ENCODE assay signal across 15 mouse cellular contexts in genomic region chr3:88212356-88212755, GRCm38 (mm10). TPM values are rescaled to one million over a fixed set of nuclear protein-coding genes. Genes with fewer than 3 reads are reported as not detected.
A peak's percentile ranks its signal among the peaks of the same experiment; 100 is the strongest.
DNase-seq lines count a peak whose midpoint lies in the region; ATAC-seq and TF ChIP-seq lines count a peak whose summit lies in the region.
"Had no signal": no experiment of that assay in that cellular context is flagged by ENCODE, and none has a peak within 500 bp of the region (broad histone marks: within the 10 kb centered on the region; RNA-seq: fewer than 3 reads in every experiment).

No protein-coding gene starts in this region.

- 3% methylated on average over 1 of the region's 1 CpGs for WGBS in forebrain, embryonic 12.5 days
- 6% methylated on average over 1 of the region's 1 CpGs for WGBS in hindbrain, embryonic 13.5 days
- WGBS in midbrain, embryonic 14.5 days: 15% methylated on average over 1 of the region's 1 CpGs

- peak overlapping the region; percentile 71 for H3K4me3 ChIP-seq in forebrain, embryonic 12.5 days (replicated peaks)
- peak overlapping the region; percentile 75 for H3K4me3 ChIP-seq in hindbrain, embryonic 13.5 days
- H3K4me3 ChIP-seq in midbrain, embryonic 14.5 days (replicated peaks; ENCODE audit: low read depth, low read length): peak overlapping the region; percentile 55

- H3K4me2 ChIP-seq in forebrain, embryonic 12.5 days: peak overlapping the region; percentile 88
- peak overlapping the region; percentile 86 for H3K4me2 ChIP-seq in hindbrain, embryonic 13.5 days
- peak overlapping the region; percentile 59 for H3K4me2 ChIP-seq in midbrain, embryonic 14.5 days (ENCODE audit: low read length)
- H3K4me2 ChIP-seq: heart, embryonic 11.5 days had no signal

- DNase-seq in brain, embryonic 14.5 days (ENCODE audit: low read depth): peak; percentile 54
- DNase-seq in midbrain, embryonic 14.5 days: no peak
- DNase-seq in lung, adult 18-20 months: no peak
- no peak for DNase-seq in ovary, postnatal 36 days (ENCODE audit: low spot score)
- DNase-seq in retina, embryonic 14.5 days (ENCODE audit: low spot score): no peak
- no peak for DNase-seq in embryo, embryonic 9.5 days (ENCODE audit: extremely low spot score)
- DNase-seq: gastrocnemius, postnatal 36 days; heart, postnatal 36 days; kidney, adult 18-20 months; liver, postnatal 0 days; lung, postnatal 4 days had no signal

- TF ChIP-seq CTCF in brain, embryonic 14.5 days (IDR thresholded peaks at IDR 0.05; ENCODE audit: borderline replicate concordance, extremely low read depth, insufficient read depth, insufficient read length): no peak

- peaks cover 80% of the 10 kb centered on the region for H3K27me3 ChIP-seq in forebrain, embryonic 12.5 days
- peaks cover 57% of the 10 kb centered on the region for H3K27me3 ChIP-seq in hindbrain, embryonic 13.5 days
- peaks cover 57% of the 10 kb centered on the region for H3K27me3 ChIP-seq in midbrain, embryonic 14.5 days (ENCODE audit: control insufficient read depth, insufficient read depth, low read length)

- no peak for TF ChIP-seq POLR2A in brain, embryonic 14.5 days (IDR thresholded peaks at IDR 0.05; ENCODE audit: borderline replicate concordance, extremely low read depth, insufficient read depth, insufficient read length, poor library complexity, severe bottlenecking)

- peak overlapping the region; percentile 99 for H3K9ac ChIP-seq in forebrain, embryonic 12.5 days
- peak overlapping the region; percentile 99 for H3K9ac ChIP-seq in hindbrain, embryonic 13.5 days
- peak overlapping the region; percentile 74 for H3K9ac ChIP-seq in midbrain, embryonic 14.5 days (replicated peaks; ENCODE audit: low read length)
- H3K9ac ChIP-seq: liver, postnatal 0 days had no signal

- H3K36me3 ChIP-seq in forebrain, embryonic 12.5 days (replicated peaks): peaks cover 50% of the 10 kb centered on the region
- H3K36me3 ChIP-seq in hindbrain, embryonic 13.5 days: peaks cover 19% of the 10 kb centered on the region
- peaks cover 21% of the 10 kb centered on the region; the same call in 1 of the 2 replicates for H3K36me3 ChIP-seq in midbrain, embryonic 14.5 days (ENCODE audit: control insufficient read depth, insufficient read depth, low read length)

- peaks cover 76% of the 10 kb centered on the region for H3K4me1 ChIP-seq in forebrain, embryonic 12.5 days
- peaks cover 59% of the 10 kb centered on the region for H3K4me1 ChIP-seq in hindbrain, embryonic 13.5 days (replicated peaks)
- H3K4me1 ChIP-seq in midbrain, embryonic 14.5 days (ENCODE audit: control insufficient read depth, insufficient read depth, low read length): peaks cover 27% of the 10 kb centered on the region

- H3K27ac ChIP-seq in forebrain, embryonic 12.5 days: peak overlapping the region; percentile 99
- H3K27ac ChIP-seq in hindbrain, embryonic 13.5 days: peak overlapping the region; percentile 99
- peak overlapping the region; percentile 88 for H3K27ac ChIP-seq in midbrain, embryonic 14.5 days (replicated peaks; ENCODE audit: low read depth, low read length)

- no peak for ATAC-seq in forebrain, embryonic 12.5 days (ENCODE audit: low FRiP score)
- ATAC-seq in hindbrain, embryonic 13.5 days (ENCODE audit: low FRiP score): no peak
- ATAC-seq in midbrain, embryonic 14.5 days (ENCODE audit: low FRiP score, low TSS enrichment): no peak
- ATAC-seq: liver, postnatal 0 days had no signal

- no peaks in the 10 kb centered on the region for H3K9me3 ChIP-seq in forebrain, embryonic 12.5 days
- no peaks in the 10 kb centered on the region for H3K9me3 ChIP-seq in hindbrain, embryonic 13.5 days
- H3K9me3 ChIP-seq in midbrain, embryonic 14.5 days (ENCODE audit: control insufficient read depth, low read length): no peaks in the 10 kb centered on the region

RNA-seq across cellular contexts. Expression of gene Rhbg, which starts 42.2 kb away (rescaled TPM):
- polyA plus RNA-seq in brain, embryonic 14.5 days (2012; rRNA removed): 0.45 and 0.73 TPM in 2 replicates
- polyA plus RNA-seq in forebrain, embryonic 12.5 days (2016; fragmentation: Nextera tagmentation; extraction: Ambion mirVana): 0.28 TPM in 1 of 2 replicates, not detected in the other
- 0.22 and 0.32 TPM in 2 replicates for polyA plus RNA-seq in hindbrain, embryonic 13.5 days (2015; fragmentation: Nextera tagmentation; extraction: Ambion mirVana)
- polyA plus RNA-seq in midbrain, embryonic 14.5 days (2014; fragmentation: Nextera tagmentation; extraction: Ambion mirVana): 0.21 and 0.22 TPM in 2 replicates
- polyA plus RNA-seq: C2C12 had no signal
